Mouse (Mus musculus) brain, embryonic 14.5 days (tissue): ENCODE measurements around the gene Pi4ka.

ENCODE experiments used
- CTCF ChIP-seq: fragments of 200-500 bp; IDR thresholded peaks from 2 replicates; pipeline ENCODE4 v1.5.1; 2012; ENCODE audit warnings: inconsistent platforms, mild to moderate bottlenecking, moderate library complexity, borderline replicate concordance; ENCODE audit not compliant: insufficient read depth, insufficient read length; ENCODE audit errors: extremely low read depth
- POLR2A ChIP-seq: fragments of 200-500 bp; IDR thresholded peaks from 2 replicates; pipeline ENCODE4 v1.6.1; 2012; ENCODE audit warnings: mild to moderate bottlenecking, inconsistent platforms, borderline replicate concordance; ENCODE audit not compliant: poor library complexity, insufficient read depth, insufficient read length, severe bottlenecking; ENCODE audit errors: extremely low read depth

DNA sequence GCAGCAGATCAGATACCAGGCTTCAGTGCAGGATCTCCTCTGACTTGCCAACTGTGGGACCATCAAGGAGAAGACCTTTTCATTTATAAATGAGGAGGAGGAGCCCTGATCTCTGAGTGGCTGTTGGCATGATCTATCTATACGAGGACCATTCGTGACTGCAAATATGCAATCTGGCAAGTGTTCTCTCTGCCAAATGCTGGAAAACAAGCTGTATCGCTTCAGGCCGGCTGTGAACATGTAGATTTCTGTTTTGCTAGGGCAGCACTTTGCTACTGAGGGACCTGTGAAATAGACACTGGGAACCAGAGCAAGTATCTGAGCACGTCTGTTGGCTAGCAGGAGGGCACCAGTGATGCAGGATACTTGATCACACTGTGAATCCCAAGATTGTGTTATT, 93.6 kb downstream of the Pi4ka start:
- TF ChIP-seq CTCF (no peak), POLR2A (no peak)
